Comparison of ENCODE assay signal across 19 mouse cellular contexts in the genomic region with DNA sequence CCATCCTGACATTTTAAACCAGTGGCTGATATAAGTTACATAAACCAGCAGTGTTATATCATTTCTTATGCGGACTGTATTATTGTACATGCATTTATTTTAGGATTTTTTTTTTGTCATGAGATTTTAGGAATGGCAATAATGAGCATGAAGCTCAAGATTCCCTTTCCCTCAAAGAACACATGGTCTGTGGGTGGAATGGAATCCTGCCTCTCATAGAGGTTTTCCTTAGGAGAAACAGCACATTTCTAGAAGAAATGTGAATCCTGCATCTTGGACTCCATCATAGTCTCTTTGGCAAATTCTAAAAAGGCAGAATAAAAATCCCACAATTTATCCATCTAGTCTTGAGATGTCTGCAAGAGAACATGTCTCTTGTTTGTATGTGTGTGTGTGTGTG. TPM values are rescaled to one million over a fixed set of nuclear protein-coding genes. Genes with fewer than 3 reads are reported as not detected.
"Had no signal": no experiment of that assay in that cellular context is flagged by ENCODE, and none has a peak within 500 bp of the region (broad histone marks: within the 10 kb centered on the region; RNA-seq: fewer than 3 reads in every experiment).

No protein-coding gene starts in this region.

- H3K4me3 ChIP-seq: midbrain, embryonic 10.5 days; midbrain, embryonic 12.5 days; myocyte; neural tube, embryonic 13.5 days; neural tube, embryonic 15.5 days had no signal

- DNase-seq: lung, adult 18-20 months; lung, embryonic 14.5 days; lung, postnatal 10 days; lung, postnatal 4 days; midbrain, embryonic 14.5 days; retina, postnatal 1 day; right cerebral cortex, postnatal 25 days; right cerebral cortex, postnatal 4 days; spleen, adult 18-20 months; thymus, adult 2 months; thymus, postnatal 25 days; thymus, postnatal 4 days had no signal

- H3K27ac ChIP-seq: midbrain, embryonic 10.5 days; midbrain, embryonic 12.5 days; neural tube, embryonic 13.5 days; neural tube, embryonic 15.5 days had no signal

RNA-seq across cellular contexts. Expression of a gene that starts 35.7 kb away (rescaled TPM):
- total RNA-seq: megakaryocyte, adult 5-6 weeks; megakaryocyte-erythroid progenitor cell, adult 5-6 weeks had no signal
